ENCODE assay signal across 9 mouse cellular contexts in the genomic region with DNA sequence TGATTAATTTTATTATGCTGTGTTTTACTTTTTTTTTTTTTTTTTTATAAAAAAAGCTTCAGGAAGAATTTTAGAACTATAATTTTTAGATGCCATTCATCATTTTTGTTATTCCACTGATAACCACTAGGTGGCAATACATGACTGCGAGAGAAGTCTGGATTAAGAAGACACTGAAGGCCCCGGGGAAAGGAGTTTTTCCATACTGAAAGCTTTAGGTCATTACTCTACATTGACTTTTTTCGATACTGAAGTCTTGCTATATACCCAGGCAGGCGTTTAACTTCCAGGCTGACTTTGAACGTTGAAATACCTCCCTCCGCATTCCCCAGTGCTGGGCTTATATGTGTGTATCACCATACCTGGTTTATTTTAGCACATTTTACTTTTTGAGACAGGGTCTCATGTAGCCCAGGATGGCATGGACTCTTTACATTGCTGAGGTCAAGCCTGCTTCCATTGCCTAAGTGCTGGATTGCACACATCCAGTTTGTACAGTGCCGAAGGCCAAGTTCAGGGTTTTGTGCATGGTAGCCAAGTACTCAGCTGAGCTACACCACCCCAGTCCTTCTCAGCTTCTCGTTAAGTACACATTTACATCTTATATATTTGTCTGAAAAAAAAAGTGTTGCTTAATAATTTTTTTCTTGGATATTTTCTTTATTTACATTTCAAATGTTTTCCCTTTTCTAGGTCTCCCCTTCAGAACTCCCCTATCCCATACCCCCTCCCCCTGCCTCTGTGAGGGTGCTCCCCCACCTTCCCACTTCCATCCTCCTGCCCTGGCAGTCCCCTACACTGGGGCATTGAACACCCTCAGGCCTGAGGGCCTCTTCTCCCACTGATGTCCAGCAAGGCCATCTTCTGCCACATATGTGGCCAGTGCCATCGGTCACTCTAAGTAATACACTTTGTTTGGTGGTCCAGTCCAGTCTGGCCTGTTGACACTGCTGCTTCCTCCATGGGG. TPM values are rescaled to one million over a fixed set of nuclear protein-coding genes. Genes with fewer than 3 reads are reported as not detected.
DNase-seq lines count a peak whose midpoint lies in the region; ATAC-seq lines count a peak whose summit lies in the region.
"Had no signal": no experiment of that assay in that cellular context is flagged by ENCODE, and none has a peak within 500 bp of the region (broad histone marks: within the 10 kb centered on the region; RNA-seq: fewer than 3 reads in every experiment).

No protein-coding gene starts in this region.

- peak; percentile 63 for ATAC-seq in common myeloid progenitor, adult 5-6 weeks (replicated peaks; ENCODE audit: low read depth, poor library complexity, severe bottlenecking)
- ATAC-seq in stomach, embryonic 14.5 days (ENCODE audit: insufficient number of reproducible peaks, insufficient read depth, low FRiP score, low read depth) = 0 out of 2 replicates have a peak, but pooled peaks have one; percentile 28

- H3K4me3 ChIP-seq in stomach, embryonic 14.5 days (ENCODE audit: low read depth, low read length) = no peak overlapping the region

- WGBS in large intestine, adult 2 months = 50% methylated on average over 9 of the region's 9 CpGs
- 45% methylated on average over 9 of the region's 9 CpGs for WGBS in stomach, embryonic 14.5 days

- no peaks in the 10 kb centered on the region for H3K27me3 ChIP-seq in stomach, embryonic 14.5 days (ENCODE audit: control insufficient read depth, insufficient read depth, low read length)

- H3K27ac ChIP-seq in stomach, embryonic 14.5 days (ENCODE audit: low read length) = no peak overlapping the region
- H3K27ac ChIP-seq: macrophage had no signal

- no peak overlapping the region for H3K4me2 ChIP-seq in stomach, embryonic 14.5 days (replicated peaks; ENCODE audit: low read depth, low read length)

- H3K9ac ChIP-seq in stomach, embryonic 14.5 days (replicated peaks; ENCODE audit: low read depth, low read length) = no peak overlapping the region

- H3K4me1 ChIP-seq in stomach, embryonic 14.5 days (ENCODE audit: control insufficient read depth, insufficient read depth, low read length) = no peaks in the 10 kb centered on the region

- no peaks in the 10 kb centered on the region for H3K9me3 ChIP-seq in stomach, embryonic 14.5 days (ENCODE audit: control insufficient read depth, low read depth, low read length)

- peaks cover 21% of the 10 kb centered on the region; the same call in 1 of the 2 replicates for H3K36me3 ChIP-seq in stomach, embryonic 14.5 days (ENCODE audit: control insufficient read depth, insufficient read depth, low read length)

- peak; percentile 27 for DNase-seq in layer of hippocampus, adult 11-12 months (ENCODE audit: low spot score)
- no peak for DNase-seq in layer of hippocampus, adult 9-10 months (ENCODE audit: low spot score)
- peak; percentile 72 for DNase-seq in MN1 (ENCODE audit: low spot score)
- peak; percentile 10 for DNase-seq in large intestine, adult 2 months (ENCODE audit: low read depth, low spot score)
- no peak for DNase-seq in spleen, postnatal 14 days (ENCODE audit: low spot score in 2 of 2)
- no peak for DNase-seq in thymus, adult 18-20 months

RNA-seq across cellular contexts. Expression of a gene that starts 15.7 kb away (rescaled TPM):
- 21.7 and 24.5 TPM in 2 replicates for total RNA-seq in common myeloid progenitor, adult 5-6 weeks (2017)
- 8.1 and 8.9 TPM in 2 replicates for polyA plus RNA-seq in large intestine, adult 2 months (2012; rRNA removed)
- 22.3 and 24.0 TPM in 2 replicates for polyA plus RNA-seq in stomach, embryonic 14.5 days (2014; fragmentation: Nextera tagmentation; extraction: Ambion mirVana)

RNA-seq across cellular contexts. Expression of a gene that starts 32.1 kb away (rescaled TPM):
- total RNA-seq in common myeloid progenitor, adult 5-6 weeks (2017) = not detected in 2 replicates
- polyA plus RNA-seq in large intestine, adult 2 months (2012; rRNA removed) = 1.7 TPM in 2 replicates
- polyA plus RNA-seq in stomach, embryonic 14.5 days (2014; fragmentation: Nextera tagmentation; extraction: Ambion mirVana) = 0.33 and 0.73 TPM in 2 replicates
- polyA plus RNA-seq: macrophage had no signal

Comparison
In these comparisons a context has a peak if more than half of its experiments do, and no peak if none do; other contexts are left out.
1. DNase-seq: peak in layer of hippocampus, adult 11-12 months (single experiment), MN1 (single experiment) and large intestine, adult 2 months (single experiment); none in layer of hippocampus, adult 9-10 months (single experiment), spleen, postnatal 14 days (0 of 2) and thymus, adult 18-20 months (0 of 2).